Mouse (Mus musculus): ENCODE data around the gene Dnajc6.

Dnajc6 gene

DNA sequence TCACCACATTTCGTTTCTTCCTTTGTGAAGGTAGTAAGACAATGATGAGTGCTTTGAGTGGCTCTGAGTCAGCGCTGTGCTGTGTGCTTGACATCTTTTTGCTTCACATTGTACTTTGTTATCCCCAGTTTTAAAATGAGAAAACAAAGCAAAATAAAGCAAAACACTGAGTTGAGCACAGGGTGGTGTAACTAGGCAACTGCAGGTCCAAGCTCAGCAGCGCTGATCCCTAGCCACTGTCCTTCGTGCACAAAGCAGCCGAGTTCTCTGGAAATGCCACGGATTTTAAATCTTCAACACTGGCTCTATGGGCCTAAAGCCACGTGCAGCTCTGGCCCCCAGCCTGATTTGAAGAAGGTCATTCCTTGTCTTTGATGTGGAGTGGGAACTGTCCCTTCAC, 72.6 kb downstream of the Dnajc6 start:
- no peak for DNase-seq (ENCODE audit: low read depth)

DNA sequence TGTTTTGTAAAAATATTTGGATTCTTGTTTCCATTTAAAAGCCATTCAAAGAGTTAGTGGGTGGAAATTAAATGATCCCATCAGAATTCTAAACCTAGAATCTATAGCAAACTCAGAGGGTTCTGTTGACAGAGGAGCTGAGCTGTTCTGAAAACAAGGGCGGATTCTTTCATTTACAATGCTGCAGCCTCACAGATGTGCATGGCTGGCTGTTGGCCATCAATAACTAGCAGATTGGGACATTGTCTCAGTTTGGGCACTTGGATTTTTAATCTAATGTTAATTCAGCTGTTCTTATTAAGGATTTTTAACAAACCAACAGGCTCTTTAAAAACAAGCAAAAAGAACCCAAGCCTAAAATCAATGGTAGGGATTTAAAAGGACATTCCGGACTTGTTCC, 75.7 kb downstream of the Dnajc6 start:
- no peak for DNase-seq (ENCODE audit: low read depth)

DNA sequence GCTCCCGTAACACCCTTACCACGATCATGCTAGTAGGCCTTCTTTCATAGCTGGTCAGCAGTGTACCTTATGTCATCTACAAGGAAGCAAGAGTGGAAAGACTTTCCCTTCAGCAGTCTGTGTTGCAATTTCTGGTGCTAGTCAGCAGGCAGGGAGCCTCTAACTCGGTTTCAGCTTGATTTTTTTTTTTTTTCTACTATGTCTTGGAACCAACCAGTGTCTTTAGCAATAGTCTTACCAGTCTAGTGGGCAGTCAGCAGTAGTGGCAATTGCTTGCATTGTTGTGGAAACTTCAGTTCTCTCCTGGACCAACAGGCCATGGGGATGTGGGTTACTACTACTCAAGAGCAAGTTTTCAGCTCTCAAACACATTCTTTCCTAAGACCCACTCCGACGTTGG, 78.9 kb downstream of the Dnajc6 start:
- no peak for DNase-seq (ENCODE audit: low read depth)

DNA sequence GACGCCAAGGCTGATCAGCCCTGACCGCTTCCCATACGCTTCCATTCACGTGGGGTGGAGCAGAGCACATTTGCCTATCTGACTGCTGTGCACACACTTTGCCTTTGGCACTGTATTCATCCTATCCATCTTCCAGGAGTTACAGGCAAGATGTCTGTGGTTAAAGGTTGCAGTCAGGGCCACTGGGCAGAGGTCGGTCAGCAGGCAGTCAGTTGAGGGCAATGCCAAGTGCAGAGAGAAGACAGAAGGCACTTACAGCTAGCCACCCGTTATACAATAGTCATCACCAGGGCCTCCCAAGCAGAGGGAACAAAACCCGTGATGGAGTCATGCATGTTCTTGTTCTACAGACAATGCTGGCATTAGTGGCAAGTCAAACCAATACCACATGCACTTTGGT, 82.3 kb downstream of the Dnajc6 start:
- no peak for DNase-seq (ENCODE audit: low read depth)

DNA sequence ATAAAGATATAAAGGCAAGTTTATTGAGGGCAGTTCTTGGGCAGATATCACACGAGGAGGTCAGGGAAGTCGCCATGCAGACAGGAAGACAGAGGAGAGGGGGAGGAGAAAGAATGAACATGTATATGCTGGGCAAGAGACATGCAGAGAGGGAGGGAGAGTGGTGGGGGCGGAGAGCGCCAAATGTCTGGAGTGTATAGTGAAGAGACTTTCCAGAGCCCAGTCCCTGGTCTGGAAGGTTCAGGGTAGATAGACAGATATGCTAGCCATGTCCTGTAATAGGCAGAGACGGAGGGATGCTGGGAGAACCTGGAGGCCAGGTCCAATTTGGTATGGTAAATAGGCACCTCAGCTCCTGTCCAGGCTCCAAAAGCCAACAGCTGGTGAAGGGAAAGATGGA, 83.1 kb downstream of the Dnajc6 start:
- DNase-seq (ENCODE audit: low read depth): no peak

DNA sequence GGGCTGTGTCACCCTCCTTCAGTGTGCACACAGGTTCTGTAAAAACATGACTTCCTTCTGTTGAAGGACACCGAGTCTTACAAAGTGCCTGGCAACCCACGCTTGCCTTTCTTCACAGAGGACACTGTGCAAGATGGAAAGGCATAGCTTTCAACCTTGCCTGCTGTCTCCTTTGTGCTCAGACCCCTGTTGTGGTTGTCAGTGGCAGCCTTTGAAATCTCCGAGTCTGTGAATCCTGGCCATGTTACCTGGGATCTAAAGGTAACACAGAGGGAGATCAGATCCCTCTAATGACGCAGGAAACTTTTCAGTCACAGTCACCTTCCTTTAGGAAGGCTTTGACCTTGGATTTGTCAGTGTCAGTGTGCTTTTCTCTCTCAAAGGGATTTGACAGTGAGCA, 84.7 kb downstream of the Dnajc6 start:
- no peak for DNase-seq (ENCODE audit: low read depth)

DNA sequence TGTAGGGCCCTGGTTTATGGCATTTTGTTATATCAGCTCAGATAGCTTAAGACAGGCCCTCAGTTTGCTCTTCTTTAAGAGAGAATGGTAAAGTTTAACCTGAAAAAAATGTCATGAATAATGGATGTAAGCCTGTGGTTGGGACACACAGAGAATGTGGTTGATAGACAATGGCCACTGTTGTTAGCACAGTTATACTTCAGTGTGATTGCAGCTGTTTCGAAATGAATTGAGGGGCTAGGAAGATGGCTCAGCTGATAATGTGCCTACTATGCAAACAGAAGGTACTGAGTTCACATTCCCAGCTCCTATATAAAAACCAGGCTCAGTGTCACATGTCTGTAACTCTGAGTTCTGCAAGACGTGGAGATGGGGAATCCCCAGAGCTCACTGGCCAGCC, 86.4 kb downstream of the Dnajc6 start:
- DNase-seq (ENCODE audit: low read depth): no peak

DNA sequence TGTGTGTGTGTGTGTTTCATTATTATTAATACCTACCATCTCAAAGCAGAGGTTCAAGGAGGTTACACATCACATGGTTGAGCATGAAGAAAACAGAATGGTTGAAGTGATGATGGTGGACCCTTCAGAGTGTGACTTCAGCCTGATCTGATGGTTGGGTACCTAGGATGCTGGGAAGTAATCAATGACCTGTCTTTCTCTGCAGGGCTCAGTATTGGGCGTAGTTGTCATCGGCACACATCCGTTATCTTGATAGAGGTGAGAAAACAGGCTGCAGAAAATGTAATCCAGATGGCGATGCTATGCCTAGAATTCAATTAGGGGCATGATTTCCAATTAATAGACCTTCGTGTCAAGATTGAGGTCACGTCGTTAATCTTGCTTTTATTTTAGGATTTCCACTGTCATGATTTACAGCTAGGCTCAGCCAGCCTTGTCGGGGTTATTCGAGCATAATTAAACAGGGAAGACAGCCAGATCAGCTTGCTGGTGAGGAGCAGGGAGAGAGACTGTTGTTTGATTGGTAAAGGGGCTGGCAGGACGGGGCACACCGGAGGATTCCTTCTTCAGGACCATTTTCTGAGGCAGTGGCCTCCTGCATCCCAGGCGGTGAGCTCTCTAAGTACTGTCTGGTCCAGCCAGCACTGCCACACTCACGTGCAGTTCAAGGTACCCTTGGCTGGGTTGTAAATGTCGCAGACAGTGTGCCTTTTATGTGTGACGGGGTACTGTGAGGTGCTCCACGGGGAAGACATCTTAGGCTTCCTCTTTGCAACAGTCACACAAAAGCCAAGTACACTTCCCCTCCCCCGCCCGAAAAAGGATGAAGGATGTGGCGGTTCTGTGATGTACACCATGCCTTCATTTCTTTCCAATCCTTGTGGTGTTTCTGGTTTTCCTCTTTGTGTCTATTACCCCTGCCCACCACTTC, 88.3 kb downstream of the Dnajc6 start:
- no peak for DNase-seq (ENCODE audit: low read depth)

DNA sequence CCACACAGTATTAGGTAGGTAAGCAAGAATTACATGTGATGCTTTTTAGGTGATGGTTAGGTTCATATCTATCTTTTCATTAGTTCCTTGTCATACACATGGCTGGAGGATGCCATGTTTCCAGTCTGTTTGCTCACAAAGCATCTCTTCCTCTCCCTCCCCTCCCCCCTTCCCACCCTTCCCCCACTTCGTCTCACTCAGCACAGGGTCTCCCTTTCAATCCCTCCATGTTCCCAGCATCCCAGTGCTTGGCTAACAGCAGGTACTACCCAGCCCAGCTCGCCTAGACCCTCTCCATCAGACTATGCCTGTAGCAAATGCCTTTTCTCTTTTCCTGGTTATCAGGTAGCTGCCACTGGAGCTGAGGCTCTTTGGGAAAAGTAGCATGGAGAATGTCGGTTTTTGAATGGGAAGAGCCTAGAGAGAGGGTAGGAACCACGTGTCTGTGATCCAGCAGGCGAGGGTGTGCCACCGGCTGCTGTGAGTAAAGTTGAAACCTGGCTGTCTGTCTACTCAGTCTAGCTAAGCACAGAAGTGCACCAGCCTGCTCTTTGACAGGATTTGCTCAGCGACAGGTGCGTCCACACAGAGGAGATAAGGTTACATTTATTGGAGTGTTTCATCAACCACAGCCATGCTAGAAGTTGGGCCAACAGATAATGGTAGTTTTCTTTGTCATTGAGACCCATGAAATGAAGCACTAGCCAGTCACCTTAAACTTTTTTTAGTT, 89.2 kb downstream of the Dnajc6 start:
- DNase-seq (ENCODE audit: low read depth): no peak

DNA sequence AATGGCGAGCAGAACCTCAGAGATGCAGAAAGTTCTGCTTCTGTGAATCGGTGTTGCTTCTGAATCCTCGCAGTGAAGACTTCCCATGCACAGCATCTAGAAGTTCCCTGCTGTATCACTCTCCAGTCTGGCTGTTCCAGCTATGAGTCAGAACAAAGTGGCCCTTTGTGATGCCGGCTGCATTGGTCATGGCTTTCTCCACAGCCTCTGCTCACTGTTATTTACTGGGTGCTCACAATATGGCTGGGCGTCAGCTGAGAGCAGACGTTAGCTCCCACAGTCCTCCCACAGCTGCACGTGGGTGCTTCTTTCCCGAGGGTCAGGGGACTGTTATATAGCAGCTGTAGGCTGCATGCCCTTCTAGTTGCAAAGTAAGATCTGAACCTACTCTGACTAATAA, 92.5 kb downstream of the Dnajc6 start:
- no peak for DNase-seq (ENCODE audit: low read depth)

DNA sequence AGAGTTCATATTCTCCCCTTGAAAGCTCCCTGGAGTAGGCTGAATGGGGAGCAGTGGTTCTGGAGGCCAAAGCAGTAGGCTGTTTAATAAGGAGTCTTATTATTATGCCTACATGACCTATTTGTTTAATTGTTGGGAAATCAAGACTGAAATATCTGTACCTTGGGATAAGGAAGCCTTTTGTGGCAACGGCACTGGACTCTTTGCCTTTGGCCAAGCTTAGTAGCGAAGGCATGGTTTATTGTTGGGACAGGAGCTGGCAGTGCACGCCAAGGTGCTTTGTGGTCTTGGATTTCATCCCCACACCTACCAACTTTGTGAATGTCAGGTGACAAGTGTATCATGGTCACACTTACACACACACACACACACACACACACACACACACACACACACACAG, 93.3 kb downstream of the Dnajc6 start:
- DNase-seq (ENCODE audit: low read depth): no peak

DNA sequence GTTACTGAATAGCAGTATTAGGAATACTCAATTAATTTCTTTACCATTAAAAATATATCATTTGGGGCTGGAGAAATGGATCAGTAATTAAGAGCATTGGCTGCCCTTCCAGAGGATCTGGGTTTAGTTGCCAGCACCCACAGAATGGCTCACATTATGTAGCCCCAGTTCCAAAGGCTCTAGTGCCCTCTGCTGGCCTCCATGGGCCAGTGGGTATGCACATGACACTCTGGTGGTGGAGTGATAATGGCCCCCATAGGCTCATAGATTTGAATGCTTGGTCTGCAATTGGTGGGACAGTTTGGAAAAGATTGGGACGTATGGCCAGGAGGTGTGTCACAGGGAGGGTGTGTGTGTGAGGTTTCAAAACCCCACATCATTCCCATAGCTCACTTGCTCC, 95.0 kb downstream of the Dnajc6 start:
- DNase-seq (ENCODE audit: low read depth): no peak

DNA sequence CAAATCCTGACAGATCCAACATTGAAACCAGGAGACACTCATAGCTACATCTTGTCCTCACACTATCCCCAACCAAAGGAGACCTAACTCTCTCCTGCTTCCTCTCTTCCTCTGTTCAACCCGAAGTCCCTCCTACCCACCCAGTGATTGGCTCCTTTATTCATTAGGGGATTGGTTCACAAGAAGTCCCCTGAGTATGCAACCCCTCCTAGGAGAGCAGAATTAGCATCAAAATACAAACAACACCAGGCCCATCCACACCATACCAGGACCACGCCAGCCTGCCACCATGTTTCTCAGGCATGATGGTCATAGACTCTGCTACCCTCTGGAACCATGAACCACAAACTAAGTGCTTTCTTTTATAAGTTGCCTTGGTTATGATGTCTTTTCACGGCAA, 96.0 kb downstream of the Dnajc6 start:
- no peak for DNase-seq (ENCODE audit: low read depth)

DNA sequence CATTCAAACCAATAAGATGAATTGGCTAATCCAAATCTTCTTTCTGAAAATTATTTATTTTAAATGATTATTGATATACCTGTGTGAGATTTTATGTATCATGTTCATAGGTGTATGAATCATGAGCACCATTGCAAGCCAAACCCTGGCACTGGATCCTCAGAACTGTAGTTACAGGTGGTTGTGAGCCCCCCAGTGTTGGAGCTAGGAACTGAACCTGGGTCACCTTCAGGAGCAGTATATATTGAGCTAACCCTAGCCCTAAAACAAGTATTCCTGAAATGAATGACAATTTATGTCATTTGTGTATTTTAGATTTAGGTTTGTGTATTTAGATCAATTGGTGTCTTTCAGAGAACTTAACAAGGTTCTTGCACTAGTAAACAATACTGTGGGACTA, 105.3 kb downstream of the Dnajc6 start:
- no peak for DNase-seq (ENCODE audit: low read depth)

DNA sequence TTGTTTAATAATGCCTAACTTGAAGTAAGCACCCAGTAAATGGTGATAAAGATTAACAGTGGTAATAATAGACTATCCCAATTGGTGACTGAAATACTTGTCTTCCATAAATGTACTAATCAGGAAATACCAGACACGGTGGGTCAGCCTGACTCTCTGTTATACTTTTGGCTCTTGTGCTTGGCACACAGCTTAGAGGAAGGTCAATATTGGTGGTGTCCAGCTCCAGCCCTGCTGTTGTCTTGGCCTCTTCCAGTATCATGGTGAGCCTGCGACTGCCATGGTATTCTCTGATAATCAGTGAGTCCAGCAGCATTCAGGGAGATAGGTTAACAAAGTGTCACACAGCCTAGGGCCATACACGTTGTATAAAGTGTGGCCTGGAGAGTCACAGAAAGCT, 107.2 kb downstream of the Dnajc6 start:
- DNase-seq (ENCODE audit: low read depth): no peak

DNA sequence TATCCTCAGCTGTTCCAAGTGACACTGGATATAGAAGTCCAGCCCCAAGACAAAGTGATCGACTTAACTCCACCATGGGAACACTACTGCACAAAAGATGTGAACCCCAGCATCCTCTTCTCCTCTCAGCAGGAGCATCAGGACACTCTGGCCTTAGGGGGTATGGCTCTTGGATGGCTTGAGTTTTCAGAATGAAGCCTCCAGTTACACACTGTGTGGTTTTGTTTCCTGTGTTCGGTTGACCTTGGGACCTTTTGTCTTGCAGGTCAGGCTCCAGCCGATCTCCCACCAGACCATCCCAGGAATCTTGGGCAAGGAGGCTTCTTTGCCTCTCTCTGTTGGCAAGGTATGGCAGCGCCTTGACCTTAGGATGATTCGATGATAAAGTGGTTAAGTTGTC, 120.1 kb downstream of the Dnajc6 start:
- DNase-seq (ENCODE audit: low read depth): no peak

DNA sequence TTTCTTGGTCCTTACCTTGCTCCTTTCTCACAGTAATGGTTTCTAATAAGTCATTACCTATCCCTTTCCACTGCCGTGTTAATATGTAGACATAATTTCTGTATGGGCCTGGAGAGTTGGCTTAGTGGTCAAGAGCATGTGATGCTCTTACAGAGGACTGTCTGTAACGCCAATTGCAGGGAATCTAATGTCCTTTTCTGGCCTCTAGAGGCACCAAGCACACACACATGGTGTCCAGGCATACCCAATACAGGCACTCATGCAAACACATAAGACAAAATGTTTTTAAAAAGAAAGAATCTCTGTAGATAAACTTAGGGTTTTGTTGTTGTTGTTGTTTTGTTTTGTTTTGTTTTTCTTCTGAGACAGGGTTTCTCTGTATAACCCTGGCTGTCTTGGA, 121.3 kb downstream of the Dnajc6 start:
- DNase-seq (ENCODE audit: low read depth): no peak

DNA sequence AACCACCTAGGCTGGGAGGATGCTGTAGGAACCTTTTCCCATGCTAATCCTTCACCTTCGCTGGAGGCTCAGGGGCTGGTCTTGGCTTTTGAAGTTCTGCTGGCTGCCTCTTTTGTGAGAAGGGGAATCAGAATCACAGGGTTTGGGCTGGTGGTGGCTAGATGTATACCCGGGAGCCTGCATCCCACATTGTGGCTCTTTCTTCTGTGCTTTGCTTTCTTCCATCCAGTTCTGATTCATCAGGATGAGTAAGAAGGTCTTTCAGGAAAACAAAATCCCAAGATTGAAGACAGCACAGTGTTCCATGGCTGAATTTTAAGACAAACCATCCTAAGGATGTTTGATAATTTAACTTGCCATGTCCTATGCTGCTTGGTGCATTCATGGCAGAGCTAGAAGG, 123.8 kb downstream of the Dnajc6 start:
- no peak for DNase-seq (ENCODE audit: low read depth)

DNA sequence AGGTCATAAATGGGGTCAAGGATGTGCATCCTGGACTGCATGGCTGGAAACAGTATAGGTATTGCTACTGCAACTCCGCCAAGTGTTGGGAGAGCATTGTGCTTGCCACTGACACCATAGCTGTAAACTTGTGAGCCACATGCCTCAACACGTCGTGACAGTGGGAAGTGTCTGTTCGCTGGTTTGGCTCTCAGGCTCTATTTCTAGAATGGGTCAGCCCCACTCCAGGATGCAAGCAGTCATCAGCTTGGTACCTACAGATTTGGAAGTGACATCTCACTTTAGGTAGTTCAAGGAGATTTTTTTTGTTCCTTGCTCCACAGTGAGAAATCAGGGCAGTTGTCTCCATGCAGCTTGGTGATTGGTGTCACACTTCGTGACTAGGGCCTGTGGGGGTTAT, 124.8 kb downstream of the Dnajc6 start:
- DNase-seq (ENCODE audit: low read depth): no peak

DNA sequence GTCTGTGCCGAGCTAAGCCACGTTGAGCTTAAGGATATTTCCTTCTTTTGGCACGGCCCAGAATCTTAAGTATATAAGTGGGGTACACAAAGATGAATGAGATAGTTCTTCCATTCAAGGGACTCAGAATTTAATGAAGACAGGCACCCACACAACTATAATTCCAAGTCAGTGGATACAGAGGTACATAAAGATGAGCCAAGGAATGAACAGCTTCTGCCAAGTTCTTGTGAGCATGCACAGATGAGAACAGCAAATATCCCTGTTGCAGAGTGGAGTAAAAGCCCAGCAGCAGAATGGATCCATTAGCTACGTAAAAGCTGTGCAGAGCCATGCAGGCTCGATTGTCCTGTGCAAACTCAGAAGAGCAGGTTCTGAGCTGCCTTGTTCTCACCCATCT, 128.8 kb downstream of the Dnajc6 start:
- no peak for DNase-seq (ENCODE audit: low read depth)

DNA sequence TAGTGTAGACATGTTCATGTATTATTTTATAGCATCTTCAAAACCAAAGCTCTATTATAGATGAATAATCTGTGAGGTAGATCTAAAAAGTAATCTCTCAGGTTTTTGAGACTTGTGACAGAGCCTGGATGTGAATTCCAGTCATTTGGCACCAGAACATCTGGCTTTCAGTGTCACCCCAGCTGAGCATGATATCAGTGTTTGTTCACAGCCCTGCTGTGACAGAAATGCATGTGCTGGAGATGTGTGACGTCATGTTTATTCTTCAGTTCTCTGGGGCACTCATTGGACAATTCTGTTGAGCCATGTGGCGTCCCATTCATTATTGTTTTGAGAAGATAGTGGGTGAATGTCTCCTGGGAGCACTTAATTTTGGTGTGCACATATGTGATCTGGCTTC, 139.1 kb downstream of the Dnajc6 start:
- no peak for DNase-seq (ENCODE audit: low read depth)

DNA sequence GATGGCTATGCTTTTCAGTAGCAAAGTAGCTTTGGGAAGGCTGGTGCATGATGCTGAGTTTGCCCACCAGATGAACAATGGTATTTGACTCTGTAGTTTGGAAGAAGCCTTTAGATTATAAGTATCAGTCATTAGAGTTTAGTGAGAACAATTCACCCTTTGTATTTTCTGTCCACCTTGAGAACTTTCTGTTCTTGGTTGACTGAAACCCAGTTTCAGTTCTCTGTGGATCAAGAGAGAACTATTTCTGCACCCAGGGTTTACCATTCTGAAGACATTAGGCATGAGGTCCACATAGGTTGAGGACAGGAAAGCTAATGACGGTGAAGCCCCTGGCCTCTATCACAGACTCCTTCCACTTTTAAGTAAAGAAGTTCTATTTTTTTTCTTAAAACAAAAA, 141.0 kb downstream of the Dnajc6 start:
- DNase-seq (ENCODE audit: low read depth): no peak

DNA sequence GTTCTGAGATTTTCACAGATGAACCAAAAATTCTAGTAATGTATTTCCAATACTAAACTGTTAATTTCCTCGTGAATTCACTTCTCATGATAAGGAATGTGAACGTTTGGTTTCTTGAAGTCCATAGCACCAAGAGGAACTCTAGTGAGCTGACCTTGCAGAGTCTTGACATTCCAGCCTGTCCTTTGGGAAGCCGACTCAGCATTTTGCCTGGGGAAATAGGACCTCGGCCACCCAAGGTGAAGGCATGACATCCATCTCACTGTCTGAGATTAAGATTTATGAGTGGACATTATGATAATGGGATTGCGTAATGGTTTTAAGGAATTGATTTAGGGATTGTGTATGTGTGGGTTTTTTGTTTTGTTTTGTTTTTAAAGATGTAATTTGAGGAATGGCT, 144.2 kb downstream of the Dnajc6 start:
- DNase-seq (ENCODE audit: low read depth): no peak

DNA sequence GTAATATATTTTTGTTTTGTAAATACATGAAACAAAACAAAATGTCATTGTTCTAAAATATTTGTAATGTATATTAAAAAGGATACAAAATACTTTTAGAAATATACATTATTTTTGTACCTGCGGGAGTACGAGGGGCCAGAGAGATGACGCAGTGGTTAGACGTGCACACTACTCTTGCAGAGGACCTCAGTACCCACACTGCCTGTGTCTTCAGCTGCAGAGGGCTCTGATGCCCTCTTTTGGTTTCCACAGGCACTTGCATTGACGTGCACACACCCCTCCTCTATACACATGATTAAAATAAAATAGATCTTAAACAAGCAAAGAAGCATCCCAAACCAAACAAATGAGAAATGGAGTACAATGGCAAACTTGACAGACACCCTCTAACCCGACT, 146.3 kb downstream of the Dnajc6 start:
- no peak for DNase-seq (ENCODE audit: low read depth)

All from fibroblast of lung, adult 2 months (primary cell).